Mouse (Mus musculus) cerebellum, adult (tissue): ENCODE data around the gene Col13a1.

Source experiments
- ATAC-seq: cut with Nextera tagmentation; 2 replicates; pipeline ENCODE4 v1.9.2; 2017; ENCODE audit warnings: mild to moderate bottlenecking, moderate library complexity, mixed read lengths; ENCODE audit not compliant: insufficient number of reproducible peaks, low FRiP score, low TSS enrichment

The Col13a1 gene

DNA sequence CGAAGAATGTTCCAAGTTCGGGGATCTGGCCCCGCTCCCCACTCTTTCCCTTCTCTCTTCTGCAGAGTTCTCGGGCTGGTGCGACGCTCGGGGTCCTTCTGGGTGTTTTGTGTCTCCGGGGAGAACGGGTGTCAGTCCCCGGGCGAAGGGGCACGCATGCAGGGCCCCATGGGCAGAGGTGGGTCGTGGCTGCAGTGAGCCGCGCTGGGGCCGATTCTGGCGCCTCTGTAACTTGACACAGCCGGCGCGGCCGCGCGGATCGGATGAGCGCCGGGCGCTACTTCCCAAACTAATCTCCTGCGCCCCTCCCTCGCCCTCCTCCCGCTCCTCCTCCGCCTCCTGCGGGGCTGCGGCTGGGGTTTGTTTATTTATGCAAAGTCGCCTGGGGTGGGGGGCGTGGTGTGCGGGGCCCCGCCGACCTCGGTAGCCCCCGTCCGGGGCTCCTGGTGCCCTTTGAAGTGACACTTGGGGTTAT is at the start of gene Col13a1:
Gene Col13a1 (minus strand): TSS at position 243 of the 475 bp plus-strand sequence.
- ATAC-seq: no peak

GRCm38 (mm10) chr10:62027699-62028098 is 48.8 kb upstream of the Col13a1 start:
- no peak for ATAC-seq

DNA sequence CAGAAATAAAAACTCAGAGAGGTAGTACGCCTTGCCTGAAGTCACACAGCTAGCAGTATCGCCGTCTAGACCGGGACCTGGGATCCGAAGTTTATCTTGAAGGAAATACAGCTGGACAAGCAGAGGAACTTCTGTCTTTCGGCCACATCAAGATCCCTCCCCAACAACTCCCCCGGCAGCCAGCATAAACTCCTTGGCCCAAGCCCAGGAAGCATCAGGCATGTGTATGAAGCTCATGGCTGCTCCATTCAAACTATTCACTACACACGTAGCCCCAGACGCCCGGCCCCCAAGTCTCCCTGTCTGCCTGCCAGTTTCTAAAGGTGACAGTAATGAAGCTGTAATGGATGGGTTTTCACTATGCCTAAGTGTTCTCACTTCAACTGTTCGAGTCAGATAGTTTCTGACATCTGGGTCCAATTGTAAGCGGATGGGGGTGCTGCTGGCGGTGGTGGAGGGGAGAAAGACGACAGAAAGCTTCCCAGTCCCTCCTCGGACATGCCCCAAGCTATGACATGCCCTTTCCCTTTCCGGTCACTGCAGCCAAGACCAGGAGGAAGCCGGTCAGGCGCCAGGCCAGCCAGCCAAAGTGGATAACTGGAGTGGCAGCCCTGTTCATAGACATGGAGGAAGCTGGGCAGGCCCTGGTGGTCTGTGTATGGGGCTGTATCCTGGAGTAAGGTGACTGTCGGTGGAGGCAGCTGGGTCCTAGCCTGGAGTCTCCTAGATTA is 45.1 kb upstream of the Col13a1 start:
- ATAC-seq: no peak

GRCm38 (mm10) chr10:62020068-62020620 is 41.2 kb upstream of the Col13a1 start:
- no peak for ATAC-seq

DNA sequence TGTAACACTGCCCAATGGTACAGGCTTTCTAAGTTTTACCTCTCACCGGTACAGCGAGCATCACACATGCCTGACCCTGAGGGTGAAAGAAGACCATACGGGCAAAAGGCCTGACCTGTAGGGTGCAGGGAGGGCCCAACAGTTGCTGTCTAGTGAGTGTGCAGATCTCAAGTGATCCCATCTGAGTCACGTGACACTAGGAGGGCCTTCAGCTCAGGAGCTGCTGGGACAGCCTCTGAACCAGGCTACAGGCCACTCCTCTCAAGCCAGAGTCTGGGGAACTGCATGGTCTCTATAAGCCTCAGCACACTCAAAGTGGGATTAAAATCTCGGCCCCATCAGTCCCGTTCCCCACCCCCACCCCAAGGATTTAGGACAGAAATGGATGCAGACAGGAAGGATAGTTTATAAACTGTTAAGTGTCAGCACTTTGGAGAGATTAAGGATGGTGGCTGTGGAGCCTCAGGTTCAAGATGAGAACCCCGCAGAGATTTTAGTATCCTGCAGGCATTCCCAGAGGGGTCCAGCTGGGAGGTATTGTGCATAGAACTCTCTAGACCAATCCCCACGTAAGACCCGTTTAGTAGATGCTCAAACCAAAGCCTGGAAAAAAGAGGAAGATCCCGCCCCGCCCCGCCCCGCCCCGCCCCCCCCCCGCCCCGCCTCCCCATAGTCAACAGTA is 40.6 kb upstream of the Col13a1 start:
- ATAC-seq: no peak

DNA sequence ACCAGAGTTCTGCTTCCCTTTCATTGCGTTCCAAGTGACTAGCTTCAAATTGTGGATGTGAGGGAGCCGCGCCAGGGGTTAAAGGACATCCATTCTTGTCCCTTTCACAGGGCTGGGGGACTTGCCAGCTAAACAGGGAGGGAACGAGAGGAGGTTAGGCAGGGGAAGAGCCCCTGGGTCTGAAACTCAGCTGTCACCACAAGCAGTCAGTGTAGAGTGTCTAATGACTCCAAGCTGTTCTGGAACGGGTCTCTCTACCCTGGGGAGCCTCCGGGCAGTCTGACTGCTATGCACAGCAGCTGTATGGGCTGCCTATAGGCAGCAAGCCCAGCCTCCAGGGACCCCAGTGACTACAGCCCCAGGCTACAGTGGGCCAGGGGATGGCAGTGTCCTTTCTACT is 38.0 kb upstream of the Col13a1 start:
- no peak for ATAC-seq

- no peak for ATAC-seq
Observed at GRCm38 (mm10) chr10:62013190-62013589, 34.3 kb upstream of the Col13a1 start.

GRCm38 (mm10) chr10:62012371-62012770 is 33.5 kb upstream of the Col13a1 start:
- ATAC-seq: no peak

DNA sequence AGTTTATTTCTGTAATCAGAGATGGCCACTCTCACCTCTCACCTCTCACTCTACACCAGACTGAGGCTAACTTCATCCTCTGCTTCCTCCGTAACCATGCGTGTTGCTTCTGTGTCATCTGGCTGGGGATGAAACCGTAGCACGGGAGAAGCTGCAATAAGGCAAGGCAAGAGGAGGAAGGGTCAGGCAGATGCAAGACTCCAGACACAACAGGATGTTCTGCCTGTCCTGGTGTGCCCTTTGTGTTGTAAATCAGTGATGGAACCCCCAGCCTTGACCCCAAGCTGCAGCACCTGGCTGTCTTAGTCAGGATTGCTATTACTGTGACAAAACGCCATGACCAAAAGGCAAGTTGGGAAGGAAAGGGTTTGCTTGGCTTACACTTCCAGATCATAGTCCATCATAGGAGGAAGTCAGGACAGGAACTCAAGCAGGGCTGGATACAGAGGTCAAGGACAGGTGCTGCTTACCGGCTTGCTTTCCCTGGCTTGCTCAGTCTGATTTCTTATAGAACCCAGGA is 31.1 kb upstream of the Col13a1 start:
- ATAC-seq: no peak

GRCm38 (mm10) chr10:62007958-62008357 is 29.1 kb upstream of the Col13a1 start:
- no peak for ATAC-seq

DNA sequence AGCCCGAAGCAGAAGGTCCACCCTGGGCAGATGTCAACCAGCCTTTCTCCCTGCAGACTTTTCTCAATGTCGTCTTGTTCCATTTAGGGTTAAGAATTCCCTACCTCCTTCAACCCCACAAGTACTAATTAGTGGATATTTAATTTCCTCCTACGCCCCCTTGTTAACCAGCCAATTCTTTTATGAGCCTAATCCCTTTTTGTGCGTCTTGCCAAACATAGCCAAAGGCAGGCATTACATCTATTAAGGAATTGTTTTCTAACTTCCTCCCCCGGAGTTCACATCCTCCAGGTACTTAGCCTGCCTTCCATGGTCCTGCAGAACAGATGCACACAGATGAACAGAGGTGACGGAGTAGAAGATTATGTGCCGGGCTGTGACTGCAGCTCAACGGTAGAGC is 27.5 kb upstream of the Col13a1 start:
- ATAC-seq: no peak

- ATAC-seq: no peak
Observed at GRCm38 (mm10) chr10:62000216-62000615, 21.3 kb upstream of the Col13a1 start.

DNA sequence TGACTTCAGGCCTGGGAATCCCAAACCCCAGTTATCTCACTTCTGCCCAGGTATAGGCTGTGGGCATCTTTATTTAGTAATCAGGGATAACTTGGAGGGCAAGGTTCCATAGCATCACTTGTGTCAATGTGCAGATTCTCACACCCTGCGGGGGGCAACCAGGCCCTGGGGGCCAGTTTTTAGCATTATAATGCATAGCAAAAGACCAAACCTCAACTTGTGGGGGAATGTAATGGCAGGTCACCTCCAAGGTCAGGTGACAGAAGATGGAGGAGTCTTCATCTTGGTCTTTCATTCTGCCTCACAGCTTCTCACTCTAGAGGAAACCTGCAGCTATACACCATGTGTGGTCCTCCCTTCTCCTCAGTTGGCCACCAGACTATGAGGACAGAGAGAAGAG is 20.9 kb upstream of the Col13a1 start:
- no peak for ATAC-seq

GRCm38 (mm10) chr10:61991481-61992424 is 12.8 kb upstream of the Col13a1 start:
- no peak for ATAC-seq

DNA sequence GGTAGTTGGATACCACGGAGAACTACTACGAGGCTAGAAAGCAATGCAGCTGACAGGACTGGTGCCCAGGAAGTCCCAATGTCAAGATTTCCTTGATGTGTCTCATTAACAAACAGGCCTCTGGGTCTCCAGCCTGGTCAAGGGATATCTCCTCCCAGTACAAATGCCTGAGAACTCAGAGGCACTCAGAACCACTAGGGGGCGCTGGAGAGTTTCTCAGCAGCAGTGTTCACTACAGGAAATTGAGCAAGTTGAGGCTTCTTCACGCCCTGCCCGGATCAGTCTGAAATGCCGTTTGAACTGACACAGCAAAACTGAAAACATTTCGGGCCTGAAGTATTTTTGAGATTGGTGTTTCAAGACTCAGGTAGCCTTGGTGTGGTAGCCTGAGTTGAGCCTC is 1.5 kb upstream of the Col13a1 start:
- ATAC-seq: peak; percentile 68

DNA sequence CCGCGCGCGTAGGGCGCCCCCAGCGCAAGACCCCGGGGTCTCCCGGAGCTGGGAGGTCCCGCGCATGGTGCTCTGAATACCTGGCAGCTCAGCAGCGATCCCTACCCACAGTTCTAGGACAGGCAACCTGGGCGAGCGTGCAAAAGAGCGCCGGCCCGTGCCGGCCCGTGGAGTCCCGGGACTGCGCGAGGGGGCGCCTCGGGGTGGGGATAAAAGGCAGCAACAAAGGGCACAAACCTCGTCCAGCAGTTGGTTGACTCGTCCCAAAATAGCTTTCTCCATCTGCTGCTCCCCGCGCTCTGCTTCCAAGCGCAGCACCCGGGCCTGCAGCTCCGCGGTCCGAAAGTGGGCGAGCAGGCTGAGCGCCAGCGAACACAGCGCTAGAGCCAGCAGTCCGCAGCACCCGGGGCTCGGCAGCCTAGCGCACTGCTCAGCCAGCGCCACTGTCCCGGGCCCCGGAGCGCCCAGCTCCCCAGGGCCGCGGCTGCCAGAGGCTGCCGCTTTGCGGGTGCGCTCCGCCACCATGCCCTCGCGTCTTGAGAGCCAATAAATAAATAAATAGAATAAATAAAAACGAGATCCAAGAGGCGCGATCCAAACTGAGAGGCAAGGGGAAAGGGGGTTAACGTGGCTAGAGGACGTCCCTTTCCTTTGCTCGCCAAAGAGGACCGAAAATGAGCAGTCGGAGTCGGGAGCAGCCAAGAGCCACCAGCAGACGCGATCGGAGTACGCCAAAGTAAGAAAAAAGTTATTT is 619 bp downstream of the Col13a1 start:
- no peak for ATAC-seq

GRCm38 (mm10) chr10:61977392-61978096 is 1.4 kb downstream of the Col13a1 start:
- ATAC-seq: no peak

- ATAC-seq: no peak
Observed at GRCm38 (mm10) chr10:61976987-61977386, 1.9 kb downstream of the Col13a1 start.

DNA sequence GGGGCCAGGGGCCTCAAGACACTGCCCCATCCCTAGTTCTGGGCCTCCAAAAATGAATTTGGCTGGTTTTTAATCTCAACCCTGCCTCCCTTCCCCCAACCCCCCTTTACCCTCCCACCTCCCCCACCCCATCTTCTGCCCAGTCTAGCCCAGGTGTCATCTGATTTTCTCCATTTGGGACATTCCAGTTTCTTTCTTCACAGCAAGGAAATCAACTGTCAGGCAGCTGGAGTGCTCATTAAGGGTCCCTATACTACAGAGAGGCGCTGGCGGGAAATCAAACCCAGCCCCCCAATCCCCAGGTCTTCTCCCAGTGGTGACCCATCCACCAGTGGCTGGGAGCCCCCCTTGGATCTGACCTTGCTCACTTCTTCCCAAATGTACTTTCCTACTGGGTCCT is 4.3 kb downstream of the Col13a1 start:
- no peak for ATAC-seq
